Mouse (Mus musculus) heart, embryonic 11.5 days (tissue): ENCODE data around the gene Pycr1. TPM values are rescaled to one million over a fixed set of nuclear protein-coding genes. Genes with fewer than 3 reads are reported as not detected.
"Not testable (repeated sequence)": the region's sequence is repeated elsewhere in the genome, so short reads cannot be mapped to it uniquely, and the experiment has no call there.

Source experiments
- ATAC-seq: fragments of 200-750 bp; cut with Nextera tagmentation; replicated peaks from 2 replicates; pipeline ENCODE4 v1.8.0; 2017; ENCODE audit warnings: moderate library complexity; ENCODE audit not compliant: insufficient number of reproducible peaks, low FRiP score, low TSS enrichment
- H3K27ac ChIP-seq: fragments of 300-500 bp; sonication (generic); 2 replicates; pipeline ENCODE4 v1.5.1; 2014; ENCODE audit warnings: mild to moderate bottlenecking, low read depth, low read length
- H3K27me3 ChIP-seq: fragments of 300-500 bp; sonication (generic); 2 replicates; pipeline ENCODE4 v1.6.1; 2014; ENCODE audit warnings: mild to moderate bottlenecking, low read length, mixed read lengths; ENCODE audit not compliant: control insufficient read depth, insufficient read depth
- H3K36me3 ChIP-seq: fragments of 300-500 bp; sonication (generic); 2 replicates; pipeline ENCODE4 v1.6.1; 2014; ENCODE audit warnings: mild to moderate bottlenecking, low read length, moderate library complexity, mixed read lengths; ENCODE audit not compliant: control insufficient read depth, insufficient read depth
- H3K4me1 ChIP-seq: fragments of 300-500 bp; sonication (generic); 2 replicates; pipeline ENCODE4 v1.6.1; 2014; ENCODE audit warnings: low read length; ENCODE audit not compliant: control insufficient read depth, insufficient read depth
- H3K4me2 ChIP-seq: fragments of 300-500 bp; sonication (generic); 2 replicates; pipeline ENCODE4 v1.6.1; 2014; ENCODE audit warnings: mild to moderate bottlenecking, moderate library complexity
- H3K4me3 ChIP-seq: fragments of 300-500 bp; sonication (generic); 2 replicates; pipeline ENCODE4 v1.5.1; 2014; ENCODE audit warnings: low read depth, low read length
- H3K9ac ChIP-seq: fragments of 300-500 bp; sonication (generic); 2 replicates; pipeline ENCODE4 v1.6.1; 2014; ENCODE audit warnings: mild to moderate bottlenecking, low read depth, low read length, moderate library complexity
- H3K9me3 ChIP-seq: fragments of 300-500 bp; sonication (generic); replicated peaks from 2 replicates; pipeline ENCODE4 v1.6.1; 2016; ENCODE audit warnings: low read length; ENCODE audit not compliant: control insufficient read depth
- WGBS: fragments of 180-500 bp; shearing (Covaris S2); extraction: QIAGEN DNeasy Blood & Tissue Kit; methylation state at CpG from one replicate; pipeline ENCODE4 v1.1.7; 2014; ENCODE audit not compliant: insufficient replicate concordance; 5-methylcytosine and 5-hydroxymethylcytosine counted together
- polyA plus RNA-seq: library from polyadenylated mRNA; unstranded; fragments of >200 nt; fragmentation: Nextera tagmentation; extraction: Ambion mirVana; gene quantifications from 2 replicates; pipeline ENCODE4 v1.2.1, GENCODE M21; 2014

Pycr1 gene
- polyA plus RNA-seq, 1 experiment from 2014 or later = 24.9 TPM

- Histone ChIP-seq H3K9ac (no peak overlapping the region), H3K9me3 (no peaks in the 10 kb centered on the region), H3K27ac (no peak overlapping the region), H3K4me3 (no peak overlapping the region), H3K4me1 (peaks cover 2% of the 10 kb centered on the region; the same call in 1 of the 2 replicates), H3K36me3 (peaks cover 9% of the 10 kb centered on the region; the same call in 1 of the 2 replicates), H3K27me3 (no peaks in the 10 kb centered on the region), H3K4me2 (no peak overlapping the region)
- ATAC-seq = no peak
- 70% methylated on average over 3 of the region's 3 CpGs for WGBS
Observed at GRCm38 (mm10) chr11:120679909-120680308, 36.3 kb upstream of the Pycr1 start.

DNA sequence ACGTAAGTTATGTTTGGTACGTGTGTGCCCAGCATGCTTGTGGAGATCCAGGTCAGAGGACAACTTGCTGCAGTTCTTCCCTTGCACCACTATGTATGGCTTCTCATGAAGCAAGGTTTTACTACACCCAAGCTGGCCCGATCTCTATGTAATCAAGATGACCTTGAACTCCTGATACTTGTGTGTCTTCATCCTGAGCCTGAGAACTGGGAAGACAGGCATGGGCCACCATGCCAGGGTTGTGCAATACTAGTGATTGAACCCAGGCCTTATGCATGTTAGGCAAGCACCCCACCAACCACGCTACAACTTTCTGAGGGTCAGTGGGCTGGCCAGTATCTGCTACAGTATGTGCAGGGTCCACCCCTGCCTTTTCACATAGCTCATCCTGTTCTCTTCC is 33.4 kb upstream of the Pycr1 start:
- Histone ChIP-seq H3K4me1 (peaks cover 8% of the 10 kb centered on the region), H3K4me2 (no peak overlapping the region), H3K9ac (no peak overlapping the region), H3K27ac (no peak overlapping the region), H3K4me3 (no peak overlapping the region), H3K9me3 (no peaks in the 10 kb centered on the region), H3K36me3 (peaks cover 6% of the 10 kb centered on the region; the same call in 1 of the 2 replicates), H3K27me3 (no peaks in the 10 kb centered on the region)
- no peak for ATAC-seq
- 86% methylated on average over 4 of the region's 4 CpGs for WGBS

DNA sequence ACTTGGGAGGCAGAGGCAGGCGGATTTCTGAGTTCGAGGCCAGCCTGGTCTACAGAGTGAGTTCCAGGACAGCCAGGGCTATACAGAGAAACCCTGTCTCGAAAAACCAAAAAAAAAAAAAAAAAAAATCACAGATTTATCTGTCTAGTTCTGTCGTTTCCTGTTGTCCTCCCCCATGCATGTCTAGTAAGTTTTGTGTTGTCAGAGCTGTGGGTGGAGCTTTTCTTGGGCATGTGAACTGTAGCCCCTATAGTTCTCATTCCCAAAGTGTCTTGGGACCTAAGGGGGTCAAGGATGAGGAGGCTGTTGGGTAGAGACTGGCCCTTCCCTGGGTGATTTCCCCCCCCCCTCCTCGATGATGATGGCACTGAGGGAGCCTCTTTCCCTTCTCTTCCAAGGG is 32.3 kb upstream of the Pycr1 start:
- not testable (repeated sequence) for H3K27ac ChIP-seq, H3K4me3 ChIP-seq, H3K4me2 ChIP-seq, H3K9me3 ChIP-seq, H3K27me3 ChIP-seq, H3K36me3 ChIP-seq, ATAC-seq, H3K9ac ChIP-seq, H3K4me1 ChIP-seq
- WGBS = 80% methylated on average over 4 of the region's 5 CpGs

GRCm38 (mm10) chr11:120673594-120674122 is 30.1 kb upstream of the Pycr1 start:
- ATAC-seq = no peak

DNA sequence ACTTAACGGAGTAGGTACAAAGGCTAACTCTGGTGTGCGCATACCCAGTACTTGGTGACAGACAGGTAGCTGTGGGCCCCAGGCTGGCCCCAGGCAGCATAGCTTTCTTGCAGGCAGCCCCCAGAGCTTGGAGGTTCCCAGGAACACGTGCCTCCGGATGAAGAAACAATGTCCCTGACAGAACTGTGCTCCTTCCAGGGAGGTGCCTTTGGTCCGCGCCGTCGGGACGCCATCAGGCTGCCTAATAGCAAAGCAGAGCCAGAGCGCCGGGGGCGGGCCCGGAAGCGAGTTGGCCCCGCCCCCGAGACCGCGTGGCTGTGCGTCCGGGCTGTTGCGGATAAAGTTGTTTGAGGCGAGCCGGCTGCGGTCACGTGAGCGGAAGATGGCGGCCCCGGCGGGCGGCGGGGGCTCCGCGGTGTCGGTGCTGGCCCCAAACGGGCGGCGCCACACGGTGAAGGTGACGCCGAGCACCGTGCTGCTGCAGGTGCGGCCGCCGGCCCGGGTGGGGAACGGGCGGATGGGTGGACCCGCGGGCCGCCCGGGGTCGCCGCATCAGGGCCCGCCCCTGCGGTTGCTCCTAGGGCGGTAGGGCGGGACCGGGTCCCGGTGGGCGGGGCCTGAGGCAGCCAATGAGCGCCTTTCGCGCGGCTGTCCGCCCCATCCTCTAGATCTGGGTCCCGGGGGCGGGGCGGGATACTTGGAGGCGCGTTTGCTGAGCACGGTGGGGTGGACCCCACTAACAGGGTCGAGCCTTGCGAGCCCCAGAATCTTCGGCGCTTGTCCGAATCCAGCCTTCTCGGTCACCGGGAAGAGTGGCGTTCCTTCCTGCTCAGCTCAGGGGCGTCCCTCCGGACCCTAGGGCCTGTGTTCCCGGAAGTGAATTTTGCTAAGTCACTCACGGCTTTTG is 29.4 kb upstream of the Pycr1 start, which contains the start of gene Aspscr1:
Aspscr1 (plus strand) TSS at position 287 of the 907 bp plus-strand sequence.
- Histone ChIP-seq H3K4me3 (peak within 1 kb of the TSS; percentile 74), H3K9me3 (no peaks in the 10 kb centered on the region), H3K27me3 (no peaks in the 10 kb centered on the region), H3K36me3 (no peaks in the 10 kb centered on the region), H3K4me2 (peak within 1 kb of the TSS; percentile 86), H3K27ac (peak within 1 kb of the TSS; percentile 89), H3K9ac (peak within 1 kb of the TSS; percentile 90), H3K4me1 (peaks cover 8% of the 10 kb centered on the region)
- peak; percentile 97 for ATAC-seq
- 2% methylated on average over 75 of the region's 83 CpGs for WGBS

More at GRCm38 (mm10) chr11:120673594-120674122, 30.1 kb upstream of the Pycr1 start:
- H3K9me3 ChIP-seq = no peaks in the 10 kb centered on the region
- H3K4me2 ChIP-seq = peak overlapping the region; percentile 86
- H3K36me3 ChIP-seq = peaks cover 3% of the 10 kb centered on the region; the same call in 1 of the 2 replicates
- H3K4me1 ChIP-seq = peaks cover 8% of the 10 kb centered on the region
- 36% methylated on average over 12 of the region's 12 CpGs for WGBS
- H3K4me3 ChIP-seq = peak overlapping the region; percentile 74
- peak overlapping the region; percentile 90 for H3K9ac ChIP-seq
- peak overlapping the region; percentile 89 for H3K27ac ChIP-seq
- no peaks in the 10 kb centered on the region for H3K27me3 ChIP-seq

- no peak overlapping the region for H3K9ac ChIP-seq
- H3K4me3 ChIP-seq = no peak overlapping the region
- H3K27ac ChIP-seq = no peak overlapping the region
- no peaks in the 10 kb centered on the region for H3K9me3 ChIP-seq
- peaks cover 24% of the 10 kb centered on the region for H3K27me3 ChIP-seq
- H3K36me3 ChIP-seq = no peaks in the 10 kb centered on the region
- peaks cover 4% of the 10 kb centered on the region; the same call in 1 of the 2 replicates for H3K4me1 ChIP-seq
- ATAC-seq = no peak
- 1% methylated on average over 3 of the region's 3 CpGs for WGBS
- no peak overlapping the region for H3K4me2 ChIP-seq
Observed at GRCm38 (mm10) chr11:120666617-120667016, 23.0 kb upstream of the Pycr1 start.

- no peak overlapping the region for H3K27ac ChIP-seq
Observed at GRCm38 (mm10) chr11:120665406-120665805, 21.8 kb upstream of the Pycr1 start.

GRCm38 (mm10) chr11:120663714-120664113 is 20.1 kb upstream of the Pycr1 start:
- WGBS = 87% methylated on average over 5 of the region's 5 CpGs
- no peaks in the 10 kb centered on the region for H3K9me3 ChIP-seq
- H3K4me1 ChIP-seq = peaks cover 15% of the 10 kb centered on the region
- no peak overlapping the region for H3K4me2 ChIP-seq
- H3K27me3 ChIP-seq = peaks cover 53% of the 10 kb centered on the region
- no peak for ATAC-seq
- H3K9ac ChIP-seq = no peak overlapping the region
- no peak overlapping the region for H3K27ac ChIP-seq
- H3K4me3 ChIP-seq = no peak overlapping the region
- no peaks in the 10 kb centered on the region for H3K36me3 ChIP-seq

More at GRCm38 (mm10) chr11:120665406-120665805, 21.8 kb upstream of the Pycr1 start:
- H3K27me3 ChIP-seq = peaks cover 37% of the 10 kb centered on the region
- no peak for ATAC-seq
- 67% methylated on average over 3 of the region's 3 CpGs for WGBS
- H3K4me1 ChIP-seq = peaks cover 11% of the 10 kb centered on the region
- no peaks in the 10 kb centered on the region for H3K36me3 ChIP-seq
- H3K4me2 ChIP-seq = no peak overlapping the region
- no peak overlapping the region for H3K9ac ChIP-seq
- H3K4me3 ChIP-seq = no peak overlapping the region
- H3K9me3 ChIP-seq = no peaks in the 10 kb centered on the region
